Mouse (Mus musculus) embryonic facial prominence, embryonic 14.5 days (tissue): ENCODE measurements around the gene Epha2. TPM values are rescaled to one million over a fixed set of nuclear protein-coding genes. Genes with fewer than 3 reads are reported as not detected.

Experiments
- ATAC-seq: fragments of 200-750 bp; cut with Nextera tagmentation; 2 replicates; pipeline ENCODE4 v1.8.0; 2017; ENCODE audit warnings: low read depth, moderate number of reproducible peaks, moderate TSS enrichment
- DNase-seq: peaks from one replicate; pipeline ENCODE4 v3.0.0-alpha.2; 2015; ENCODE audit warnings: low spot score
- H3K27ac ChIP-seq: fragments of 300-500 bp; sonication (generic); replicated peaks from 2 replicates; pipeline ENCODE4 v1.5.1; 2014; ENCODE audit warnings: low read depth, mild to moderate bottlenecking, low read length, moderate library complexity
- H3K27me3 ChIP-seq: fragments of 300-500 bp; sonication (generic); replicated peaks from 2 replicates; pipeline ENCODE4 v1.6.1; 2014; ENCODE audit warnings: low read length; ENCODE audit not compliant: control insufficient read depth, insufficient read depth
- H3K36me3 ChIP-seq: fragments of 300-500 bp; sonication (generic); 2 replicates; pipeline ENCODE4 v1.6.1; 2014; ENCODE audit warnings: low read length, mixed read lengths; ENCODE audit not compliant: control insufficient read depth, insufficient read depth
- H3K4me1 ChIP-seq: fragments of 300-500 bp; sonication (generic); 2 replicates; pipeline ENCODE4 v1.6.1; 2014; ENCODE audit warnings: antibody characterized with exemption, low read length; ENCODE audit not compliant: control insufficient read depth, insufficient read depth
- H3K4me2 ChIP-seq: fragments of 300-500 bp; sonication (generic); 2 replicates; pipeline ENCODE4 v1.6.1; 2014; ENCODE audit warnings: low read depth, mild to moderate bottlenecking, low read length, moderate library complexity, mixed read lengths
- H3K4me3 ChIP-seq: fragments of 300-500 bp; sonication (generic); 2 replicates; pipeline ENCODE4 v1.5.1; 2014; ENCODE audit warnings: low read depth, mild to moderate bottlenecking, low read length
- H3K9ac ChIP-seq: fragments of 300-500 bp; sonication (generic); 2 replicates; pipeline ENCODE4 v1.6.1; 2014; ENCODE audit warnings: low read depth, mild to moderate bottlenecking, low read length, moderate library complexity, mixed read lengths
- H3K9me3 ChIP-seq: fragments of 300-500 bp; sonication (generic); 2 replicates; pipeline ENCODE4 v1.6.1; 2016; ENCODE audit warnings: low read length; ENCODE audit not compliant: control insufficient read depth
- WGBS: fragments of 180-500 bp; shearing (Covaris S2); extraction: QIAGEN DNeasy Blood & Tissue Kit; methylation state at CpG from one replicate; pipeline ENCODE4 v1.1.7; 2014; 5-methylcytosine and 5-hydroxymethylcytosine counted together
- polyA plus RNA-seq: library from polyadenylated mRNA; unstranded; fragments of >200 nt; fragmentation: Nextera tagmentation; extraction: Ambion mirVana; gene quantifications from 2 replicates; pipeline ENCODE4 v1.2.1, GENCODE M21; 2014

The Epha2 gene
- polyA plus RNA-seq, 1 experiment from 2014 or later: 4.2 TPM

- H3K4me3 ChIP-seq: no peak overlapping the region
- DNase-seq: no peak
- no peak overlapping the region for H3K4me2 ChIP-seq
- WGBS: 84% methylated on average over 3 of the region's 3 CpGs
- H3K27me3 ChIP-seq: no peaks in the 10 kb centered on the region
- no peaks in the 10 kb centered on the region for H3K4me1 ChIP-seq
- H3K9me3 ChIP-seq: no peaks in the 10 kb centered on the region
- H3K9ac ChIP-seq: no peak overlapping the region
- no peaks in the 10 kb centered on the region for H3K36me3 ChIP-seq
- H3K27ac ChIP-seq: no peak overlapping the region
- ATAC-seq: no peak
Observed at GRCm38 (mm10) chr4:141267250-141267649, 33.8 kb upstream of the Epha2 start.

- H3K27ac ChIP-seq: no peak overlapping the region
- no peak overlapping the region for H3K9ac ChIP-seq
- no peak for ATAC-seq
- H3K4me1 ChIP-seq: no peaks in the 10 kb centered on the region
- no peak overlapping the region for H3K4me3 ChIP-seq
- no peak overlapping the region for H3K4me2 ChIP-seq
- H3K36me3 ChIP-seq: no peaks in the 10 kb centered on the region
- peak; percentile 36 for DNase-seq
- 35% methylated on average over 9 of the region's 9 CpGs for WGBS
- no peaks in the 10 kb centered on the region for H3K27me3 ChIP-seq
- H3K9me3 ChIP-seq: no peaks in the 10 kb centered on the region
Observed at GRCm38 (mm10) chr4:141267837-141268236, 33.2 kb upstream of the Epha2 start.

GRCm38 (mm10) chr4:141268350-141268749, 32.7 kb upstream of the Epha2 start:
- no peaks in the 10 kb centered on the region for H3K27me3 ChIP-seq
- H3K9me3 ChIP-seq: no peaks in the 10 kb centered on the region
- no peaks in the 10 kb centered on the region for H3K4me1 ChIP-seq
- H3K4me3 ChIP-seq: no peak overlapping the region
- no peak overlapping the region for H3K27ac ChIP-seq
- no peak for ATAC-seq
- H3K9ac ChIP-seq: no peak overlapping the region
- no peak for DNase-seq
- WGBS: 79% methylated on average over 4 of the region's 4 CpGs
- no peaks in the 10 kb centered on the region for H3K36me3 ChIP-seq
- no peak overlapping the region for H3K4me2 ChIP-seq

DNA sequence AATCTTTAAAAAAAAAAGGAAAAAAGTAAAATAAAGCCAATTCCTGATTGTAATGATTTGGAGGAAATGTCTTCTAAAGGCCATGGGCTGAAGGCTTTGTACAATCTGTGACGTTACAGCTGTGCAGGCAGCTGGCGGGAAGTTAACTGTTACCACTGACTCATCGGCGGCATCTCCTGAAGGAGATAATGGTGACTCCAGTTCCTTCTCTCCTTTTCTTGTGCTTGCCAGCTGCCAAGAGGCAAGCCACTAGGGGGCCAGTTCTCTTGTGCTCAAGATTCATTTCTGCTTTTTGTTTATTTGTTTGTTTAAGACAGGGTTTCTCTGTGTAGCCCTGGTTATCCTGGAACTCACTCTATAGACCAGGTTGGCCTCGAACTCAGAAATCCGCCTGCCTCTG, 32.0 kb upstream of the Epha2 start:
- no peaks in the 10 kb centered on the region for H3K36me3 ChIP-seq
- H3K27ac ChIP-seq: no peak overlapping the region
- WGBS: 87% methylated on average over 5 of the region's 6 CpGs
- H3K4me1 ChIP-seq: no peaks in the 10 kb centered on the region
- no peak overlapping the region for H3K9ac ChIP-seq
- no peak for ATAC-seq
- no peaks in the 10 kb centered on the region for H3K27me3 ChIP-seq
- DNase-seq: no peak
- no peak overlapping the region for H3K4me2 ChIP-seq
- no peaks in the 10 kb centered on the region for H3K9me3 ChIP-seq
- H3K4me3 ChIP-seq: no peak overlapping the region

- no peak overlapping the region for H3K4me2 ChIP-seq
- DNase-seq: no peak
- H3K4me1 ChIP-seq: no peaks in the 10 kb centered on the region
- H3K4me3 ChIP-seq: no peak overlapping the region
- WGBS: 63% methylated on average over 15 of the region's 15 CpGs
- no peaks in the 10 kb centered on the region for H3K9me3 ChIP-seq
- no peak overlapping the region for H3K27ac ChIP-seq
- no peak overlapping the region for H3K9ac ChIP-seq
- H3K27me3 ChIP-seq: no peaks in the 10 kb centered on the region
- H3K36me3 ChIP-seq: no peaks in the 10 kb centered on the region
- ATAC-seq: no peak
Observed at GRCm38 (mm10) chr4:141270201-141270940, 30.7 kb upstream of the Epha2 start.

DNA sequence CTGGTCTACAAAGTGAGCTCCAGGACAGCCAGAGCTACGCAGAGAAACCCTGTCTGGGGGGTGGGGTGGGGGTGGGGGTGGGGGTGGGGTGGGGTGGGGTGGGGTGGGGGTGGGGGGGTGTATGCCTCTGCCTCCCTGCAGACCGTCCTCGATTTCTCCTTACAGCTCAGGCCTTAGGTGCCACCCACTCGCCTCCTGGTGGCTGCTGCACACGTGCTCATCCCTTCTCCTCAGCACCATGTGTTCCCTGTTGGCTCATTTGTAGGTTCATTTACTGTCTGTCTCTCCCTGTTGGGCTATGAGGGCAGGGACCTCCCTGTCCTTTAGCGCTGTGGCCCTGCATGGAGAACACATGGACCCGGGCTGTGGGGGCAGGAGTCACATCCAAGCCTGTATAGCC, 29.8 kb upstream of the Epha2 start:
- DNase-seq: no peak
- ATAC-seq: no peak
- Histone ChIP-seq H3K4me2 (no peak overlapping the region), H3K4me1 (no peaks in the 10 kb centered on the region), H3K4me3 (no peak overlapping the region), H3K27me3 (no peaks in the 10 kb centered on the region), H3K9ac (no peak overlapping the region), H3K9me3 (no peaks in the 10 kb centered on the region), H3K27ac (no peak overlapping the region), H3K36me3 (no peaks in the 10 kb centered on the region)
- WGBS: 79% methylated on average over 5 of the region's 7 CpGs

DNA sequence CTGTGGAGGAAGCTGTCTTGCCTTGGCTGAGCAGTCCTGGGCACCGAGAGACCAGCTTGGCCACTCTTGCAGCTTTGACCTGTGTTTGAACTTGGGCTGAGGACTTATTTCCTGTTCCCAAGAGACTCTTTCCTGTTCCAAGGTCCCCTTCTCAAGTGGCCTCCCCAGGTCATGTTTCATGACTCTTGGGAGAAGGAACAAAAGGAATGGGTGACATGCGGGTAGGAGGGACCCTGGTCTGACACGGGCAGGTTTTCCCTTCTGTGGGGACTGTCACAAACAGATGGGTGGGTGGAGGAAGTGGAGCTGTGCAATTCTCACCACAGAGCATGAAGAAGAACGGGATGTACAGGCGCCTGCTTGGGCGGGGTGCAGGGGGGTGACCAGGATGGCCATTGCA, 29.3 kb upstream of the Epha2 start:
- DNase-seq (no peak), ATAC-seq (no peak)
- H3K36me3 ChIP-seq: no peaks in the 10 kb centered on the region
- no peak overlapping the region for H3K4me3 ChIP-seq
- no peak overlapping the region for H3K27ac ChIP-seq
- 73% methylated on average over 6 of the region's 6 CpGs for WGBS
- H3K9ac ChIP-seq: no peak overlapping the region
- H3K4me1 ChIP-seq: no peaks in the 10 kb centered on the region
- no peaks in the 10 kb centered on the region for H3K27me3 ChIP-seq
- no peaks in the 10 kb centered on the region for H3K9me3 ChIP-seq
- no peak overlapping the region for H3K4me2 ChIP-seq

- peak; percentile 59 for DNase-seq
- H3K4me1 ChIP-seq: no peaks in the 10 kb centered on the region
- no peak overlapping the region for H3K27ac ChIP-seq
- peak overlapping the region; percentile 9; the same call in 1 of the 2 replicates for H3K4me3 ChIP-seq
- 14% methylated on average over 14 of the region's 14 CpGs for WGBS
- H3K27me3 ChIP-seq: no peaks in the 10 kb centered on the region
- H3K9me3 ChIP-seq: no peaks in the 10 kb centered on the region
- no peak; the same call in 1 of the 2 replicates for ATAC-seq
- no peaks in the 10 kb centered on the region for H3K36me3 ChIP-seq
- peak overlapping the region; percentile 57 for H3K9ac ChIP-seq
- peak overlapping the region; percentile 46 for H3K4me2 ChIP-seq
Observed at GRCm38 (mm10) chr4:141272878-141273277, 28.2 kb upstream of the Epha2 start.

- Histone ChIP-seq H3K27me3 (no peaks in the 10 kb centered on the region), H3K9me3 (no peaks in the 10 kb centered on the region), H3K4me3 (peak overlapping the region; percentile 9; the same call in 1 of the 2 replicates), H3K4me1 (no peaks in the 10 kb centered on the region), H3K36me3 (no peaks in the 10 kb centered on the region), H3K9ac (peak overlapping the region; percentile 57), H3K4me2 (peak overlapping the region; percentile 46), H3K27ac (no peak overlapping the region)
- ATAC-seq: peak; percentile 91
- peak; percentile 92 for DNase-seq
- WGBS: 19% methylated on average over 11 of the region's 12 CpGs
Observed at GRCm38 (mm10) chr4:141273296-141273695, 27.7 kb upstream of the Epha2 start.
